Mouse (Mus musculus): ENCODE results near the gene Tm9sf1. TPM values are rescaled to one million over a fixed set of nuclear protein-coding genes. Genes with fewer than 3 reads are reported as not detected.

Gene Tm9sf1
- 27.6 and 31.3 TPM in 2 replicates for polyA plus RNA-seq (2012; rRNA removed)

GRCm38 (mm10) chr14:55643060-55643907 lies at the start of gene Tm9sf1:
Gene Tm9sf1 (minus strand): TSS chr14:55643806.

GRCm38 (mm10) chr14:55681160-55682117 lies 37.8 kb upstream of the Tm9sf1 start, which contains the start of gene Tinf2:
Gene Tinf2 (minus strand): TSS chr14:55681820.

GRCm38 (mm10) chr14:55671833-55672740 lies 28.5 kb upstream of the Tm9sf1 start, which contains the start of the genes Gmpr2 and Nedd8:
Gene Gmpr2 (plus strand): TSS chr14:55671941.
Gene Nedd8 (minus strand): TSS chr14:55672124.

GRCm38 (mm10) chr14:55659960-55660573 lies 16.5 kb upstream of the Tm9sf1 start, which contains the start of gene Mdp1:
Gene Mdp1 (minus strand): TSS chr14:55660508.

GRCm38 (mm10) chr14:55649884-55650283 lies 6.3 kb upstream of the Tm9sf1 start, which contains the start of gene Tssk4:
Gene Tssk4 (plus strand): TSS chr14:55650184.

GRCm38 (mm10) chr14:55637795-55638194 lies 5.8 kb downstream of the Tm9sf1 start, which contains the start of gene Gm49378:
Gene Gm49378 (minus strand): TSS chr14:55637895.

GRCm38 (mm10) chr14:55635523-55636007 lies 8.0 kb downstream of the Tm9sf1 start, which contains the start of gene Ipo4:
Gene Ipo4 (minus strand): TSS chr14:55635957.

GRCm38 (mm10) chr14:55617822-55618221 lies 25.8 kb downstream of the Tm9sf1 start, which contains the start of gene Rec8:
Gene Rec8 (plus strand): TSS chr14:55618037.

GRCm38 (mm10) chr14:55603271-55603632 lies 40.4 kb downstream of the Tm9sf1 start, which contains the start of gene Irf9:
Gene Irf9 (plus strand): TSS chr14:55603571.

GRCm38 (mm10) chr14:55591331-55591891 lies 52.2 kb downstream of the Tm9sf1 start, which contains the start of gene Rnf31:
Gene Rnf31 (plus strand): TSS chr14:55591708.

GRCm38 (mm10) chr14:55590748-55591330 lies 52.8 kb downstream of the Tm9sf1 start, which contains the start of gene Psme2:
Gene Psme2 (minus strand): TSS chr14:55591113.

Other genes with a start within 250 kb of the Tm9sf1 start
- gene Dhrs4, start 165.0 kb downstream of the Tm9sf1 start, polyA plus RNA-seq (2012; rRNA removed), result 85.7 and 88.1 TPM in 2 replicates
- 0.83 and 1.2 TPM in 2 replicates for gene Carmil3, start 153.2 kb downstream of the Tm9sf1 start, polyA plus RNA-seq (2012; rRNA removed)
- under 0.01 and 0.03 TPM in 2 replicates for gene Cpne6, start 133.4 kb downstream of the Tm9sf1 start, polyA plus RNA-seq (2012; rRNA removed)
- 0.02 TPM in 1 of 2 replicates, not detected in the other for gene Nrl, start 118.8 kb downstream of the Tm9sf1 start, polyA plus RNA-seq (2012; rRNA removed)
- gene Pck2, start 103.5 kb downstream of the Tm9sf1 start, polyA plus RNA-seq (2012; rRNA removed), result 21.6 and 22.6 TPM in 2 replicates
- 45.8 and 49.5 TPM in 2 replicates for gene Dcaf11, start 83.8 kb downstream of the Tm9sf1 start, polyA plus RNA-seq (2012; rRNA removed)
- 0.93 and 1.3 TPM in 2 replicates for gene A730061H03Rik, start 83.4 kb downstream of the Tm9sf1 start, polyA plus RNA-seq (2012; rRNA removed)
- gene Fitm1, start 68.2 kb downstream of the Tm9sf1 start, polyA plus RNA-seq (2012; rRNA removed), result 0.30 and 1.00 TPM in 2 replicates
- 89.0 and 93.6 TPM in 2 replicates for gene Psme1, start 65.7 kb downstream of the Tm9sf1 start, polyA plus RNA-seq (2012; rRNA removed)
- gene Emc9, start 58.5 kb downstream of the Tm9sf1 start, polyA plus RNA-seq (2012; rRNA removed), result 14.9 and 16.0 TPM in 2 replicates
- 87.0 and 89.9 TPM in 2 replicates for gene Psme2, start 52.7 kb downstream of the Tm9sf1 start, polyA plus RNA-seq (2012; rRNA removed)
- gene Rnf31, start 52.1 kb downstream of the Tm9sf1 start, polyA plus RNA-seq (2012; rRNA removed), result 7.7 and 9.1 TPM in 2 replicates
- 38.3 and 44.8 TPM in 2 replicates for gene Irf9, start 40.2 kb downstream of the Tm9sf1 start, polyA plus RNA-seq (2012; rRNA removed)
- 2.3 and 4.0 TPM in 2 replicates for gene Rec8, start 25.8 kb downstream of the Tm9sf1 start, polyA plus RNA-seq (2012; rRNA removed)
- 21.5 and 30.6 TPM in 2 replicates for gene Ipo4, start 7.8 kb downstream of the Tm9sf1 start, polyA plus RNA-seq (2012; rRNA removed)
- 1.5 TPM in 2 replicates for gene Gm49378, start 5.9 kb downstream of the Tm9sf1 start, polyA plus RNA-seq (2012; rRNA removed)
- 0.37 and 0.43 TPM in 2 replicates for gene Tssk4, start 6.4 kb upstream of the Tm9sf1 start, polyA plus RNA-seq (2012; rRNA removed)
- gene Mdp1, start 16.7 kb upstream of the Tm9sf1 start, polyA plus RNA-seq (2012; rRNA removed), result 12.1 and 12.3 TPM in 2 replicates
- 13.9 and 15.5 TPM in 2 replicates for gene Gmpr2, start 28.1 kb upstream of the Tm9sf1 start, polyA plus RNA-seq (2012; rRNA removed)
- gene Nedd8, start 28.3 kb upstream of the Tm9sf1 start, polyA plus RNA-seq (2012; rRNA removed), result 132 and 150 TPM in 2 replicates
- gene Tinf2, start 38.0 kb upstream of the Tm9sf1 start, polyA plus RNA-seq (2012; rRNA removed), result 10.4 and 12.1 TPM in 2 replicates
- 9.0 and 11.1 TPM in 2 replicates for gene Tgm1, start 70.1 kb upstream of the Tm9sf1 start, polyA plus RNA-seq (2012; rRNA removed)
- 22.7 and 23.3 TPM in 2 replicates for gene Rabggta, start 78.5 kb upstream of the Tm9sf1 start, polyA plus RNA-seq (2012; rRNA removed)
- 48.3 and 54.5 TPM in 2 replicates for gene Dhrs1, start 101.9 kb upstream of the Tm9sf1 start, polyA plus RNA-seq (2012; rRNA removed)
- gene Nop9, start 101.9 kb upstream of the Tm9sf1 start, polyA plus RNA-seq (2012; rRNA removed), result 10.4 and 10.6 TPM in 2 replicates
- 155 and 165 TPM in 2 replicates for gene Cideb, start 114.7 kb upstream of the Tm9sf1 start, polyA plus RNA-seq (2012; rRNA removed)
- 0.85 and 1.1 TPM in 2 replicates for gene Ltb4r2, start 117.6 kb upstream of the Tm9sf1 start, polyA plus RNA-seq (2012; rRNA removed)
- gene Ltb4r1, start 122.2 kb upstream of the Tm9sf1 start, polyA plus RNA-seq (2012; rRNA removed), result 10.9 and 15.1 TPM in 2 replicates
- 1.8 and 2.3 TPM in 2 replicates for gene Adcy4, start 140.3 kb upstream of the Tm9sf1 start, polyA plus RNA-seq (2012; rRNA removed)
- gene Ripk3, start 145.1 kb upstream of the Tm9sf1 start, polyA plus RNA-seq (2012; rRNA removed), result 8.7 and 9.9 TPM in 2 replicates
- gene Nfatc4, start 179.3 kb upstream of the Tm9sf1 start, polyA plus RNA-seq (2012; rRNA removed), result 0.96 and 1.2 TPM in 2 replicates
- 1.2 and 1.3 TPM in 2 replicates for gene Nynrin, start 210.2 kb upstream of the Tm9sf1 start, polyA plus RNA-seq (2012; rRNA removed)
- gene Cbln3, start 240.6 kb upstream of the Tm9sf1 start, polyA plus RNA-seq (2012; rRNA removed), result 0.25 and 0.39 TPM in 2 replicates
- gene Khnyn, start 241.1 kb upstream of the Tm9sf1 start, polyA plus RNA-seq (2012; rRNA removed), result 12.7 and 14.5 TPM in 2 replicates